Mouse (Mus musculus) lung, embryonic 16.5 days (tissue): ENCODE results near the gene Stoml3. TPM values are rescaled to one million over a fixed set of nuclear protein-coding genes. Genes with fewer than 3 reads are reported as not detected.

Source experiments
- ATAC-seq: fragments of 200-750 bp; cut with Nextera tagmentation; 2 replicates; pipeline ENCODE4 v1.8.0; 2017; ENCODE audit warnings: low read depth, mild to moderate bottlenecking, moderate library complexity
- H3K27ac ChIP-seq: fragments of 300-500 bp; sonication (generic); 2 replicates; pipeline ENCODE4 v1.5.1; 2014; ENCODE audit warnings: mild to moderate bottlenecking, control low read depth, low read length
- H3K27me3 ChIP-seq: fragments of 300-500 bp; sonication (generic); 2 replicates; pipeline ENCODE4 v1.6.1; 2014; ENCODE audit warnings: low read depth, low read length, mixed read lengths; ENCODE audit not compliant: control insufficient read depth, insufficient read depth
- H3K36me3 ChIP-seq: fragments of 300-500 bp; sonication (generic); 2 replicates; pipeline ENCODE4 v1.6.1; 2014; ENCODE audit warnings: low read length; ENCODE audit not compliant: control insufficient read depth, insufficient read depth
- H3K4me1 ChIP-seq: fragments of 300-500 bp; sonication (generic); replicated peaks from 2 replicates; pipeline ENCODE4 v1.6.1; 2014; ENCODE audit warnings: low read length, mixed read lengths; ENCODE audit not compliant: control insufficient read depth, insufficient read depth
- H3K4me2 ChIP-seq: fragments of 300-500 bp; sonication (generic); 2 replicates; pipeline ENCODE4 v1.6.1; 2014; ENCODE audit warnings: low read depth, low read length, control low read depth
- H3K4me3 ChIP-seq: fragments of 300-500 bp; sonication (generic); 2 replicates; pipeline ENCODE4 v1.5.1; 2014; ENCODE audit warnings: mild to moderate bottlenecking, low read length, control low read depth
- H3K9ac ChIP-seq: fragments of 300-500 bp; sonication (generic); 2 replicates; pipeline ENCODE4 v1.6.1; 2014; ENCODE audit warnings: low read length, control low read depth
- H3K9me3 ChIP-seq: fragments of 300-500 bp; sonication (generic); 2 replicates; pipeline ENCODE4 v1.6.1; 2016; ENCODE audit warnings: low read length; ENCODE audit not compliant: control insufficient read depth
- WGBS: fragments of 180-500 bp; shearing (Covaris S2); extraction: QIAGEN DNeasy Blood & Tissue Kit; methylation state at CpG from one replicate; pipeline ENCODE4 v1.1.7; 2014; 5-methylcytosine and 5-hydroxymethylcytosine counted together
- polyA plus RNA-seq: library from polyadenylated mRNA; unstranded; fragments of >200 nt; fragmentation: Nextera tagmentation; extraction: Ambion mirVana; gene quantifications from 2 replicates; pipeline ENCODE4 v1.2.1, GENCODE M21; 2015

The Stoml3 gene
- polyA plus RNA-seq, 1 experiment from 2014 or later, result not detected

DNA sequence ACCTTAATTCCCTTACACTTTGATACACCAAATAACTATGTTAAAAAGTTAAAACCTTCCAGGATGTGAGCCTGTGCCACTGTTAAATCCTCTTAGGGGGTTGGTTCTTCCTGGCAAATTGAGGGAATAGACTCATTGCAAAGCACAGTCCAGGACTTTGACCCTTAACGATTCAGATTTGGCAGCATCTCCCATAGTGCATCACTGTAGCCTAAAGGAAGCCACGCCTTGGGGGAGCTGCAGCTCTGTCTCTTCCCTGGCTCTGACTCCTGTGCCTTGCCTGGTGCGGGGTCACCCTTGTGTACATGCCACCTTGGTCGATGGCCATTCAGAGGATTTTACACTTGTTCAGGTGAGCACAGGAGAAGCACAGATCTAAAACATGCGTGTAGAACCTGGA, 18.8 kb upstream of the Stoml3 start:
- Histone ChIP-seq H3K9me3 (no peaks in the 10 kb centered on the region), H3K4me1 (peaks cover 11% of the 10 kb centered on the region), H3K27me3 (no peaks in the 10 kb centered on the region), H3K4me2 (no peak overlapping the region), H3K27ac (no peak overlapping the region), H3K9ac (no peak overlapping the region), H3K4me3 (no peak overlapping the region), H3K36me3 (peaks cover 26% of the 10 kb centered on the region)
- no peak for ATAC-seq
- 85% methylated on average over 5 of the region's 5 CpGs for whole genome bisulfite sequencing

DNA sequence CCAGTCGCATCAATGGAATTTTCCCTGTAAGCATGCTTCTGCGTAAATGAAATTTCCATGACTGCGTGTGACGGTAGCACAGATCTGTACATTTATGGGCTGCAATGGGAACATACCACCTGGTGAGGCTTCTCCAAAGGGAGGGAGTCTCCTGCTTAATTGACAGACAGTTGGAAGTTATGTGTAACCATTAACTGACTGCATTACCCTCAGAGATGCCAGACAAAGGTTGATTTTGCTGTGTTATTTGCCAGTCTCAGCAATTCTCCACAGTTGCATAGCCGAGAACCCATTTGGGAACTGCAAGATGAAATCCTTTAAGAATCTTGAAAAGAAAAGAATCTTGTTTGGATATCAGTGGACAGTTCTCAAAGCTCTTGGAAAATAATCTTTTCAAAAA, 16.4 kb upstream of the Stoml3 start:
- Histone ChIP-seq H3K27ac (no peak overlapping the region), H3K4me3 (no peak overlapping the region), H3K36me3 (peaks cover 38% of the 10 kb centered on the region), H3K4me2 (no peak overlapping the region), H3K4me1 (no peaks in the 10 kb centered on the region; the same call in 1 of the 2 replicates), H3K9me3 (no peaks in the 10 kb centered on the region), H3K9ac (no peak overlapping the region), H3K27me3 (no peaks in the 10 kb centered on the region)
- WGBS, result 91% methylated on average over 5 of the region's 5 CpGs
- ATAC-seq, result no peak

DNA sequence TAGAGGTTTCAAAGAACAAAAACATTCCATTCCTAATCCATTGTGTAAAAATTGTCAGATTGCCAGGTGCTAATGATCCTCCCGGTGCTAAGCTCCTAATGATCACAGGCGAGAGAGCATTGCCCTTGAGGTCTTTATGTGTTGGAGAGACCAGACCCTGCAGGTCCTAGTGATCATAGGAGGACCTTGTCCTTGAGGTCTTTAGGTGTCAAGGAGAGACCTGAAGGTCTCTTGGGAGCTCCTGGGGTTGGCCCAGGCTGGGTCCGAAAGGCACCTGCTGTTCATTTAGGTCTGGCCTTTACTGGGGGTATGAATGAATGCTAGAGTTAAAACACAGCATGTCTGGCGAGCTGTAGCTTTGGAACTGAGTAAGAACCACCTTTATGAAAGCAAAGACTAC, 14.3 kb upstream of the Stoml3 start:
- H3K27me3 ChIP-seq, result no peaks in the 10 kb centered on the region
- H3K9me3 ChIP-seq, result no peaks in the 10 kb centered on the region
- H3K27ac ChIP-seq, result no peak overlapping the region
- no peak overlapping the region for H3K4me2 ChIP-seq
- WGBS, result 75% methylated on average over 4 of the region's 4 CpGs
- no peak overlapping the region for H3K9ac ChIP-seq
- H3K4me1 ChIP-seq, result no peaks in the 10 kb centered on the region
- no peak overlapping the region for H3K4me3 ChIP-seq
- peaks cover 57% of the 10 kb centered on the region for H3K36me3 ChIP-seq
- no peak for ATAC-seq

DNA sequence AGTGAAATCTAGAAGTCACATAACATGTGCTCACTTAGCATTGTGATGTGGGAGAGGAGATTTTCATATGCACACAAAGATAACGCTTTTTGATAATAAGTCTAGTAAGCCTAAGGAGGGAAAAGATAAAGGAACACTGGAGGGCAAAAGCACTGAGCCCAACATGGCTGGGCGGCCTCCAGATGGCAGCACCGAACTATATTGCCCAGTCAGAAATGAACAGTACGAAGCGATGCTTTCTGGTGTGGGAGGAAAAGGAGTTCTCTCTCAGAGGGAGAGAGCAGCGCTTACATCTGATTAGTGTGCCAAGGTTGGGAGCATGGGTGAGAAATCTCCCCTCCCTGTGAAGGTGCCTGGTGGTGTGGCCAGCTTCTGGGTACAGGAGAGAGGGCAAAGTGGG, 12.6 kb upstream of the Stoml3 start:
- Histone ChIP-seq H3K4me3 (no peak overlapping the region), H3K4me2 (no peak overlapping the region), H3K9me3 (no peaks in the 10 kb centered on the region), H3K36me3 (peaks cover 65% of the 10 kb centered on the region), H3K4me1 (no peaks in the 10 kb centered on the region), H3K27ac (no peak overlapping the region), H3K27me3 (no peaks in the 10 kb centered on the region), H3K9ac (no peak overlapping the region)
- ATAC-seq, result peak; percentile 64; the same call in 1 of the 2 replicates
- 41% methylated on average over 6 of the region's 6 CpGs for WGBS

DNA sequence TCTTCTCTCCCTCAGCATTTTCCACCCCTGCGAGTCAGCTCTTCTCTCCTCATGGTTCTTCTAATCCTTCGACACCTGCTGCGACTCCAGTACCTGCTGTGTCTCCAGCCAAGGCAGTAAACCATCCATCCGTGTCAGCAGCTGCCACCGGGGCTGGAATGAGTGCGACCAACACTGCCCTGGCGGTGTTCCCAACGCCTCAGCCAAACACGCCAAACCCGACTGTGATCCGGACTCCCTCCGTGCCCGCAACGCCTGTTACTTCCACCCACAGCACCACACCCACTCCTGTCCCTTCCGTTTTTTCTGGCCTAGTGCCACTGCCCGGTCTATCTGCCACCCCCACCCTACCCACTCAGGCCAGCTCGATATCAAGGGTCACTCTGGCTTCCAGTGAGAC, 11.0 kb upstream of the Stoml3 start:
- no peaks in the 10 kb centered on the region for H3K9me3 ChIP-seq
- H3K9ac ChIP-seq, result no peak overlapping the region
- H3K4me3 ChIP-seq, result no peak overlapping the region
- H3K36me3 ChIP-seq, result peaks cover 64% of the 10 kb centered on the region
- WGBS, result 85% methylated on average over 17 of the region's 17 CpGs
- no peak overlapping the region for H3K27ac ChIP-seq
- no peak overlapping the region for H3K4me2 ChIP-seq
- 0 out of 2 replicates have a peak, but pooled peaks have one; percentile 34 for ATAC-seq
- H3K27me3 ChIP-seq, result no peaks in the 10 kb centered on the region
- H3K4me1 ChIP-seq, result no peaks in the 10 kb centered on the region

DNA sequence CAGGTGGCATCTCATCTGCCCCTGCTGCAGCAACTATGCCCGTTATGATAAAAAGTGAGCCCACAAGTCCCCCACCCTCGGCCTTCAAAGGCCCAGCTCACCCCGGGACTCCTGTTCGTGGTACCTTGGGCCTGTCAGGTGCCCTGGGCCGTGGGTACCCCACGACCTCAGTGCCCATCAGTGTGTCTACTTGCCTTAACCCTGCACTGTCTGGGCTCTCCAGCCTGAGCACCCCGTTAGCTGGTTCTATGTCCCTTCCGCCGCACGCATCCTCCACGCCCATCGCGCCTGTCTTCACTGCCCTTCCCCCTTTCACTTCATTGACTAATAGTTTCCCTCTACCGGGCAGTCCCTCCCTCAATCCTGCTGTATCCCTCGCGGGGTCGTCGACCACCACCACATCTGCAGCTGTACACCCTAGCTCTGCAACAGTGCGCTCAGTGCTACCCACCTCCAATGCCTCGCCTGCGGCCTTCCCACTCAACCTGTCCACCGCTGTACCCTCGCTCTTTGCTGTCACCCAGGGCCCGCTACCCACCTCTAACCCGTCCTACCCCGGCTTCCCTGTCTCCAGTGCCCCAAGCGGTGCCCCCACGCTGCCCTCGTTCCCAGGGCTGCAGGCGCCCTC, 9.9 kb upstream of the Stoml3 start:
- ATAC-seq, result no peak; the same call in 1 of the 2 replicates
- Histone ChIP-seq H3K9ac (no peak overlapping the region), H3K4me2 (no peak overlapping the region), H3K27me3 (no peaks in the 10 kb centered on the region), H3K9me3 (no peaks in the 10 kb centered on the region), H3K27ac (no peak overlapping the region), H3K4me1 (no peaks in the 10 kb centered on the region), H3K36me3 (peaks cover 56% of the 10 kb centered on the region), H3K4me3 (no peak overlapping the region)
- 94% methylated on average over 30 of the region's 30 CpGs for WGBS

DNA sequence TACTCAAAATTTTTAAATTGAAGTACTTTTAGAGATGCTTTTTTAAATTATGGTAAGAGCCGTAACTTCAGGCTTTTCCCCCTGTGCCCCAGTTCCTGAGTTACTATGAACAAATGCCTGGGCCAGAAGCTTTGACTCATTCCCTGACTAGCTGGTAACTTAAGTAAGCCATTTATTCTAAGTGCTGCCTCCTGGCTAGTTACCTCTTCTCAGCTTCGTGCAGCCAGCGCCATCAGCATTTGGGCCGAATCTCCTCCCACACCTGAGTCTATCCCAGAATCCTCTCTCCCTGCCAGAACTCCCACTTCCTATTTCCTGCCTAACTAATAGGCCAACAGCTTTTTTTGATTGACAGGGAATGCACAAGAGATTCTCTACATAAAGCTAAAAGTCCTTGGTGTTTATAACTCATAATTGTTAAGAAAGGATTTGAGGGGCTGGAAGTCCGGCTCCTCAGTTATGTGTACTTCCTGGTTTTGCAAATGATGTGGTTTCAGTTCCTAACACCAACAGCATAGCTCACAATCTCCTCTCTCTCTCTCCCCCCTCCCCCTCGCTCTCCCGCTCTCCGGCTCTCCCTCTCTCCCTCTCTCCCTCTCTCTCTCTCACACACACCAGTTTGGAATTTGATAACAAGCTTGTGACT, 4.9 kb upstream of the Stoml3 start:
- Histone ChIP-seq H3K9ac (no peak overlapping the region), H3K36me3 (peaks cover 25% of the 10 kb centered on the region), H3K4me1 (no peaks in the 10 kb centered on the region; the same call in 1 of the 2 replicates), H3K4me3 (no peak overlapping the region), H3K27me3 (no peaks in the 10 kb centered on the region), H3K4me2 (no peak overlapping the region), H3K9me3 (no peaks in the 10 kb centered on the region), H3K27ac (no peak overlapping the region)
- ATAC-seq, result no peak
- 77% methylated on average over 8 of the region's 8 CpGs for WGBS

DNA sequence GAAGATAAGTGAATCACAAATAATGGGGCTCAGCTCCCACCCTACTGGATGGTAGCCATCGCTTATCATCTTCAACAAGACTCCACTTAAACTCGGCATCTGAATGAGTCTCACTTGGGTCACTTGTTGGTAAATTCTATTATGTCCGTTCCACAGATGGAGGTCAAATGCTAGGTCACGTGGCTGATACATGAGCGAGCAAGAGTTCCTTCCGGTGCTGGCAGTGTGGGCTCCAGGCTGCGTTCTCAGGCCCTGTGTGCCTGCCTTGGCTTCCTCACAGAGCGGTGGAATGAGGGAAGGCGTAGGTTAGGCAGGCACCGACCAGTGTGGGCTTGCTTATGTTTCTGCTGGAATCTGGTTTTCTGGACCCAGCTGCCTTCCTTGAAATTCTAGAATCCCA, 1.9 kb upstream of the Stoml3 start:
- H3K36me3 ChIP-seq, result peaks cover 4% of the 10 kb centered on the region
- no peak overlapping the region for H3K9ac ChIP-seq
- H3K4me3 ChIP-seq, result no peak overlapping the region
- H3K9me3 ChIP-seq, result no peaks in the 10 kb centered on the region
- no peak for ATAC-seq
- H3K4me1 ChIP-seq, result no peaks in the 10 kb centered on the region; the same call in 1 of the 2 replicates
- H3K27me3 ChIP-seq, result no peaks in the 10 kb centered on the region
- no peak overlapping the region for H3K4me2 ChIP-seq
- peak overlapping the region; percentile 23; the same call in 1 of the 2 replicates for H3K27ac ChIP-seq
- WGBS, result 72% methylated on average over 10 of the region's 10 CpGs

DNA sequence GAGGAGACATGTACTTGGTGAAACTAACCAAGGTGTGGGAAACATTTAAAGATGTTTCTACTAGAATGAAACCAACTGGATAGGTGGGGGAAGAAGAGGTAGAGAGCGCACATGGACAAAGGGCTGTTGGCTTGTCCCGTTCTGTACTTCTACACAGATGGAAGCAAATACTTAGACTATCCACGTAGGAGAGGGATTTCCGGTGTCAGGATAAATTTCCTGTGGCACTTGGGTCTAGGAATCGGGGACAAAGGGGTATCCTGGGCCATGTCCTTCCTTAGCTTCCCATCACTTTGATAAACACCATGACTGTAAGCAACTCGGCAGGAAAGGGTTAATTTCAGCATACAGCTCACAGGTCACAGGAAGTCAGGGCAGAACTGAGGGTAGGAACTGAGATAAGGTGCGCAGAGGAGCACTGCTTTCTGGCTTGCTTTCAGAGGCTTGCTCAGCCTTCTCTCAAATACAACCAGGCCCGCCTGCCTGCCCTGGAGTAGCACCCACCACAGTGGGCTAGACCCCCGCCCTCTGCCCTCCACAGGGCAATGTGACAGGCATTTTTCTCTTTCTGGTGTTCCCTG, 1.4 kb upstream of the Stoml3 start:
- H3K36me3 ChIP-seq, result peaks cover 2% of the 10 kb centered on the region
- H3K4me3 ChIP-seq, result no peak overlapping the region
- no peaks in the 10 kb centered on the region for H3K27me3 ChIP-seq
- no peak overlapping the region for H3K4me2 ChIP-seq
- peak overlapping the region; percentile 23; the same call in 1 of the 2 replicates for H3K27ac ChIP-seq
- no peak overlapping the region for H3K9ac ChIP-seq
- ATAC-seq, result no peak
- WGBS, result 45% methylated on average over 9 of the region's 9 CpGs
- H3K9me3 ChIP-seq, result no peaks in the 10 kb centered on the region
- H3K4me1 ChIP-seq, result no peaks in the 10 kb centered on the region; the same call in 1 of the 2 replicates
